Mouse (Mus musculus): Measurements from ENCODE around the gene Rad9b. TPM values are rescaled to one million over a fixed set of nuclear protein-coding genes. Genes with fewer than 3 reads are reported as not detected.

The Rad9b gene
- polyA plus RNA-seq, 1 experiment from 2014 or later: 10.8 TPM

GRCm38 (mm10) chr5:122343768-122344167 lies 10.3 kb downstream of the Rad9b start:
- Histone ChIP-seq H3K9me3 (ENCODE audit: control insufficient read depth, low read length) (no peaks in the 10 kb centered on the region), H3K27me3 (ENCODE audit: control insufficient read depth, insufficient read depth, low read length) (no peaks in the 10 kb centered on the region), H3K4me3 (ENCODE audit: low read depth, low read length) (no peak overlapping the region), H3K27ac (replicated peaks; ENCODE audit: low read depth, low read length) (no peak overlapping the region), H3K36me3 (ENCODE audit: control insufficient read depth, insufficient read depth, low read length) (no peaks in the 10 kb centered on the region), H3K4me2 (ENCODE audit: low read depth, severe bottlenecking) (no peak overlapping the region), H3K4me1 (ENCODE audit: control insufficient read depth, insufficient read depth, low read length) (no peaks in the 10 kb centered on the region), H3K9ac (ENCODE audit: low read length) (no peak overlapping the region)
- 62% methylated on average over 7 of the region's 7 CpGs for WGBS
- DNase-seq (ENCODE audit: low spot score): no peak
- ATAC-seq (ENCODE audit: insufficient number of reproducible peaks, low FRiP score, low TSS enrichment, low read depth): no peak

GRCm38 (mm10) chr5:122342874-122343273 lies 11.2 kb downstream of the Rad9b start:
- Histone ChIP-seq H3K9me3 (ENCODE audit: control insufficient read depth, low read length) (no peaks in the 10 kb centered on the region), H3K4me3 (ENCODE audit: low read depth, low read length) (no peak overlapping the region), H3K9ac (ENCODE audit: low read length) (no peak overlapping the region), H3K4me2 (ENCODE audit: low read depth, severe bottlenecking) (no peak overlapping the region), H3K27ac (replicated peaks; ENCODE audit: low read depth, low read length) (no peak overlapping the region), H3K4me1 (ENCODE audit: control insufficient read depth, insufficient read depth, low read length) (no peaks in the 10 kb centered on the region), H3K27me3 (ENCODE audit: control insufficient read depth, insufficient read depth, low read length) (no peaks in the 10 kb centered on the region), H3K36me3 (ENCODE audit: control insufficient read depth, insufficient read depth, low read length) (no peaks in the 10 kb centered on the region)
- 89% methylated on average over 1 of the region's 1 CpGs for WGBS
- ATAC-seq (ENCODE audit: insufficient number of reproducible peaks, low FRiP score, low TSS enrichment, low read depth) (no peak), DNase-seq (ENCODE audit: low spot score) (no peak)

- WGBS: 92% methylated on average over 7 of the region's 7 CpGs
- no peaks in the 10 kb centered on the region for H3K36me3 ChIP-seq (ENCODE audit: control insufficient read depth, insufficient read depth, low read length)
- H3K27ac ChIP-seq (replicated peaks; ENCODE audit: low read depth, low read length): no peak overlapping the region
- no peaks in the 10 kb centered on the region for H3K4me1 ChIP-seq (ENCODE audit: control insufficient read depth, insufficient read depth, low read length)
- no peak overlapping the region for H3K9ac ChIP-seq (ENCODE audit: low read length)
- ATAC-seq (ENCODE audit: insufficient number of reproducible peaks, low FRiP score, low TSS enrichment, low read depth) (no peak), DNase-seq (ENCODE audit: low spot score) (no peak)
- no peaks in the 10 kb centered on the region for H3K9me3 ChIP-seq (ENCODE audit: control insufficient read depth, low read length)
- H3K4me3 ChIP-seq (ENCODE audit: low read depth, low read length): no peak overlapping the region
- H3K4me2 ChIP-seq (ENCODE audit: low read depth, severe bottlenecking): no peak overlapping the region
- no peaks in the 10 kb centered on the region for H3K27me3 ChIP-seq (ENCODE audit: control insufficient read depth, insufficient read depth, low read length)
Observed at GRCm38 (mm10) chr5:122336554-122337294, 17.3 kb downstream of the Rad9b start.

GRCm38 (mm10) chr5:122334682-122335081 lies 19.4 kb downstream of the Rad9b start:
- no peak overlapping the region for H3K4me2 ChIP-seq (ENCODE audit: low read depth, severe bottlenecking)
- no peak overlapping the region for H3K9ac ChIP-seq (ENCODE audit: low read length)
- no peaks in the 10 kb centered on the region for H3K36me3 ChIP-seq (ENCODE audit: control insufficient read depth, insufficient read depth, low read length)
- 66% methylated on average over 3 of the region's 3 CpGs for WGBS
- H3K27ac ChIP-seq (replicated peaks; ENCODE audit: low read depth, low read length): no peak overlapping the region
- DNase-seq (ENCODE audit: low spot score) (no peak), ATAC-seq (ENCODE audit: insufficient number of reproducible peaks, low FRiP score, low TSS enrichment, low read depth) (no peak)
- no peaks in the 10 kb centered on the region for H3K9me3 ChIP-seq (ENCODE audit: control insufficient read depth, low read length)
- no peaks in the 10 kb centered on the region for H3K27me3 ChIP-seq (ENCODE audit: control insufficient read depth, insufficient read depth, low read length)
- no peak overlapping the region for H3K4me3 ChIP-seq (ENCODE audit: low read depth, low read length)
- no peaks in the 10 kb centered on the region for H3K4me1 ChIP-seq (ENCODE audit: control insufficient read depth, insufficient read depth, low read length)

GRCm38 (mm10) chr5:122330269-122330668 lies 23.8 kb downstream of the Rad9b start:
- no peak for ATAC-seq (ENCODE audit: insufficient number of reproducible peaks, low FRiP score, low TSS enrichment, low read depth)
- H3K4me3 ChIP-seq (ENCODE audit: low read depth, low read length): no peak overlapping the region
- H3K4me2 ChIP-seq (ENCODE audit: low read depth, severe bottlenecking): no peak overlapping the region
- WGBS: 90% methylated on average over 4 of the region's 4 CpGs
- DNase-seq (ENCODE audit: low spot score): no peak
- H3K27ac ChIP-seq (replicated peaks; ENCODE audit: low read depth, low read length): no peak overlapping the region
- no peaks in the 10 kb centered on the region for H3K27me3 ChIP-seq (ENCODE audit: control insufficient read depth, insufficient read depth, low read length)
- no peak overlapping the region for H3K9ac ChIP-seq (ENCODE audit: low read length)
- no peaks in the 10 kb centered on the region for H3K4me1 ChIP-seq (ENCODE audit: control insufficient read depth, insufficient read depth, low read length)
- 0 out of 2 replicates have a peak, but pooled peaks cover 2% of the 10 kb centered on the region for H3K36me3 ChIP-seq (ENCODE audit: control insufficient read depth, insufficient read depth, low read length)
- H3K9me3 ChIP-seq (ENCODE audit: control insufficient read depth, low read length): no peaks in the 10 kb centered on the region

GRCm38 (mm10) chr5:122327283-122327682 lies 26.8 kb downstream of the Rad9b start:
- 93% methylated on average over 3 of the region's 3 CpGs for WGBS
- DNase-seq (ENCODE audit: low spot score) (no peak), ATAC-seq (ENCODE audit: insufficient number of reproducible peaks, low FRiP score, low TSS enrichment, low read depth) (no peak)
- H3K4me1 ChIP-seq (ENCODE audit: control insufficient read depth, insufficient read depth, low read length): no peaks in the 10 kb centered on the region
- H3K4me2 ChIP-seq (ENCODE audit: low read depth, severe bottlenecking): no peak overlapping the region
- no peak overlapping the region for H3K27ac ChIP-seq (replicated peaks; ENCODE audit: low read depth, low read length)
- no peak overlapping the region for H3K9ac ChIP-seq (ENCODE audit: low read length)
- 0 out of 2 replicates have a peak, but pooled peaks cover 2% of the 10 kb centered on the region for H3K36me3 ChIP-seq (ENCODE audit: control insufficient read depth, insufficient read depth, low read length)
- no peaks in the 10 kb centered on the region for H3K9me3 ChIP-seq (ENCODE audit: control insufficient read depth, low read length)
- H3K4me3 ChIP-seq (ENCODE audit: low read depth, low read length): no peak overlapping the region
- no peaks in the 10 kb centered on the region for H3K27me3 ChIP-seq (ENCODE audit: control insufficient read depth, insufficient read depth, low read length)

- no peak overlapping the region for H3K27ac ChIP-seq (replicated peaks; ENCODE audit: low read depth, low read length)
- WGBS: 92% methylated on average over 8 of the region's 8 CpGs
- H3K4me3 ChIP-seq (ENCODE audit: low read depth, low read length): no peak overlapping the region
- ATAC-seq (ENCODE audit: insufficient number of reproducible peaks, low FRiP score, low TSS enrichment, low read depth) (no peak), DNase-seq (ENCODE audit: low spot score) (no peak)
- H3K9ac ChIP-seq (ENCODE audit: low read length): no peak overlapping the region
- H3K4me1 ChIP-seq (ENCODE audit: control insufficient read depth, insufficient read depth, low read length): no peaks in the 10 kb centered on the region
- no peaks in the 10 kb centered on the region for H3K9me3 ChIP-seq (ENCODE audit: control insufficient read depth, low read length)
- H3K4me2 ChIP-seq (ENCODE audit: low read depth, severe bottlenecking): no peak overlapping the region
- H3K36me3 ChIP-seq (ENCODE audit: control insufficient read depth, insufficient read depth, low read length): 0 out of 2 replicates have a peak, but pooled peaks cover 2% of the 10 kb centered on the region
- H3K27me3 ChIP-seq (ENCODE audit: control insufficient read depth, insufficient read depth, low read length): no peaks in the 10 kb centered on the region
Observed at GRCm38 (mm10) chr5:122325477-122325876, 28.6 kb downstream of the Rad9b start.

GRCm38 (mm10) chr5:122324608-122325431 lies 29.2 kb downstream of the Rad9b start:
- H3K36me3 ChIP-seq (ENCODE audit: control insufficient read depth, insufficient read depth, low read length): 0 out of 2 replicates have a peak, but pooled peaks cover 2% of the 10 kb centered on the region
- H3K4me2 ChIP-seq (ENCODE audit: low read depth, severe bottlenecking): no peak overlapping the region
- no peak overlapping the region for H3K27ac ChIP-seq (replicated peaks; ENCODE audit: low read depth, low read length)
- no peak overlapping the region for H3K9ac ChIP-seq (ENCODE audit: low read length)
- no peaks in the 10 kb centered on the region for H3K9me3 ChIP-seq (ENCODE audit: control insufficient read depth, low read length)
- H3K4me1 ChIP-seq (ENCODE audit: control insufficient read depth, insufficient read depth, low read length): no peaks in the 10 kb centered on the region
- no peak overlapping the region for H3K4me3 ChIP-seq (ENCODE audit: low read depth, low read length)
- no peaks in the 10 kb centered on the region for H3K27me3 ChIP-seq (ENCODE audit: control insufficient read depth, insufficient read depth, low read length)
- ATAC-seq (ENCODE audit: insufficient number of reproducible peaks, low FRiP score, low TSS enrichment, low read depth): no peak
- WGBS: 92% methylated on average over 23 of the region's 23 CpGs
- no peak for DNase-seq (ENCODE audit: low spot score)
